Mouse (Mus musculus): Measurements from ENCODE around the gene Shisal1. TPM values are rescaled to one million over a fixed set of nuclear protein-coding genes. Genes with fewer than 3 reads are reported as not detected.

Gene Shisal1
- total and polyA plus RNA-seq, 2 experiments from 2014 or later, result 0.18 to 0.46 TPM

DNA sequence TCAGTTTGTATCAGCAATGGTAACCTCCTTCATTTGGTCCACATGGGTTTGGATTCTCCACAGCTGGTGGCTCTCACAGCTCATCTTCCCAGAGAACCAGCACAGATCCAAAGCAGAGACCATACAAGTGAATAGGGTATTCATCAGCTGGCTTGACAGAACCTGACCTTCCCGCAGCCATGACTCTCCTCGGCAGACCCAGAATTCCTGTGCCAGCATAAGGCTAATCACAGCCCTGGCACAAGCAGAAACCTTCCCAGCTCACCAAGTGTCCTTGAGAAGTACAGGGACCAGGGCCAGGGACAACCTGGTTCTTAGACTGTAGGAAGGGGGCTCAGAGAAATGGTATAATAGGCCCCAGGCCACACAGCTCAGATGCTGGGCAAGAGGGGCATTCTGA, 6.2 kb upstream of the Shisal1 start:
- no peak overlapping the region for H3K4me2 ChIP-seq (ENCODE audit: low read depth, low read length)
- ATAC-seq (ENCODE audit: insufficient read depth, low read depth) (no peak), DNase-seq (ENCODE audit: low spot score) (no peak)
- WGBS, result 81% methylated on average over 2 of the region's 2 CpGs
- H3K4me1 ChIP-seq (ENCODE audit: control insufficient read depth, insufficient read depth), result peaks cover 8% of the 10 kb centered on the region
- TF ChIP-seq CTCF (IDR thresholded peaks at IDR 0.05; ENCODE audit: low read depth) (no peak), EP300 (IDR thresholded peaks at IDR 0.05; ENCODE audit: low read depth) (no peak)
- H3K27me3 ChIP-seq (ENCODE audit: control insufficient read depth, insufficient read depth, low read length), result peaks cover 15% of the 10 kb centered on the region
- H3K9me3 ChIP-seq (replicated peaks; ENCODE audit: control insufficient read depth, low read length), result no peaks in the 10 kb centered on the region
- no peak overlapping the region for H3K9ac ChIP-seq (replicated peaks; ENCODE audit: low read depth, low read length)
- H3K4me3 ChIP-seq (ENCODE audit: low read depth, low read length), result no peak overlapping the region
- no peaks in the 10 kb centered on the region for H3K36me3 ChIP-seq (replicated peaks; ENCODE audit: control insufficient read depth, insufficient read depth, low read length)
- no peak overlapping the region for H3K27ac ChIP-seq (ENCODE audit: low read depth)

DNA sequence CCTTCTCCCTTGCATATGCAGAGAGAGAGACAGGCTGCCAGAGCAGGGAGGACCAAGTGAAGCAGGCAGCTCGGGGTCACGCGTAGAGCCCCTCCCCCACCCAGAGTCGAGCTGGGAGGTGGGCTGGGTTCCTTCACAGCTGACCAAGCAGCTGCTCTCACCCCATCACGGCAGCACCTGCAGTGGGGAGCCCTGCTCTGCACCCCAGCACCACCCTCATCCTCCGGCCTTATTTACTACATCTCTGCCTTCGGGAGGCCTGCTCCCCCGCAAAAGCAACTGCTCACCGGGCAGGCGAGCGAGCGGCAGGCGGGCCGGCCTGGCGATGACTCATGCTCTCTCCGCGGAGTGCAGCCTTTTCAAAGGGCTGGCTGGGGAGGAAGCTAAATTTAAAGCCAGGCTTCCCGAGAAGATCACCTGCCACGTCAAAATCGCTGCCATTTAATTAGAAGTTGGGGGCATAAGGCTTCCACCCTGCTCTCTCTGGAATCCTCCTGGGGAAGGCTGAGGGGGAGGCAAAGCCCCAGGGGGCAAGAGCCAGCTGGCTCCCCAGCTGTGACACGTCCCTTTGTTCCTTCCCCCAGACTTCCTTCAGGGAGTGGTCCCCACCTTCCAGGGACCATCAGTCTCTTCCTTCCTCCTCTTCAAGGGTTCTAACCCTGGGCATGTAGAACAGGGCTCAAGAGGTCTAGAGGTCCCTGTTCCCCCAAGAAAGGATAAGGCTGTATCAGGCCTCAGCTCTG, 3.7 kb upstream of the Shisal1 start:
- ATAC-seq (ENCODE audit: insufficient read depth, low read depth) (peak; percentile 48; the same call in 1 of the 2 replicates), DNase-seq (ENCODE audit: low spot score) (peak; percentile 75)
- WGBS, result 3% methylated on average over 21 of the region's 21 CpGs
- H3K4me2 ChIP-seq (ENCODE audit: low read depth, low read length), result peak overlapping the region; percentile 49
- no peaks in the 10 kb centered on the region for H3K9me3 ChIP-seq (replicated peaks; ENCODE audit: control insufficient read depth, low read length)
- no peaks in the 10 kb centered on the region for H3K36me3 ChIP-seq (replicated peaks; ENCODE audit: control insufficient read depth, insufficient read depth, low read length)
- peaks cover 40% of the 10 kb centered on the region for H3K27me3 ChIP-seq (ENCODE audit: control insufficient read depth, insufficient read depth, low read length)
- peaks cover 8% of the 10 kb centered on the region for H3K4me1 ChIP-seq (ENCODE audit: control insufficient read depth, insufficient read depth)
- H3K27ac ChIP-seq (ENCODE audit: low read depth), result no peak overlapping the region
- no peak for TF ChIP-seq EP300 (IDR thresholded peaks at IDR 0.05; ENCODE audit: low read depth)
- TF ChIP-seq CTCF (IDR thresholded peaks at IDR 0.05; ENCODE audit: low read depth), result no peak
- no peak overlapping the region for H3K9ac ChIP-seq (replicated peaks; ENCODE audit: low read depth, low read length)
- H3K4me3 ChIP-seq (ENCODE audit: low read depth, low read length), result 0 out of 2 replicates have a peak overlapping the region, but pooled peaks have one; percentile 10

DNA sequence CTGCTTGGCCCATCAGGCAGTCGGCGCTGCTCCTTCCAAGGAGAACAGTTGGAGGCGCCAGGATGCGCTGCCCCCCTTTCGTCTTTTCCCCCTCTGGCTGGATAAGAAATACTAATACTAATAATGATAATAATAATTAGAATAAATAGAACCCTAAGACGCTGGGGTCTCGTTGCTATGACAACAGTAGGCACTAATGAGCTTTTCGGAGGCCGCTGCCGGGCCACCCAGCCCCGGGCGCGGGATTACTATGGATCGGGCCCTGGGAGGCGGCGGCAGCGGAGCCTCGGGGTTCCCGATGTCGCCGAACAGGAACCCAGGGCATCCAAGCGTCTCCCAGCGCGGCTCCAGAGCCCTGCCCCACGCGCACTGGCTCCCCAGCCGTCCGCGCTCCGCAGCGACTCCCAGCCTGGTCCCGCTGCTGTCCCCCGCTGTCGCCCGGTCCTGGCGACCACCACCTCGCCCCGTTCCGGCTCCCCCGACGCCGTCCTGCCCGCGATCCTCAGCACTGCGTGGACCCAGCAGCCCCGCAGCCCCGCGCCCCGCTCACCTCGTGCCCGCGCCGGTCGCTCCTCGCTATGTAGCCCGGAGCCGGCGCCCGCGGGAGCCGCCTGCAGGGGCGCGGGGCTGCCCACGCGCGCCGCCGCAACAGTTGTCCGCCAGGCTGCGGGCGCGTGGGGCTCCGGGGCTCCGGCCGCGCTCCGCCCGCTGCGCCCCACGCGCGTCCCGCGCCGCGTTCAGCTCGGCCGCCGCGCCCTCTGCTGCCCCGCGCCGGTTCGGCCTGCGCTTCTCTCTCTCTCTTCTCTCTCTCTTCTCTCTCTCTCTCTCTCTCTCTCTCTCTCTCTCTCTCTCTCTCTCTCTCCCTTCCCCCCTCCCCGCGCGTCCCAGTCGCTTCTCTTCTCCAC, 833 bp downstream of the Shisal1 start:
- Histone ChIP-seq H3K36me3 (replicated peaks; ENCODE audit: control insufficient read depth, insufficient read depth, low read length) (no peaks in the 10 kb centered on the region), H3K4me3 (ENCODE audit: low read depth, low read length) (peak overlapping the region; percentile 41), H3K4me1 (ENCODE audit: control insufficient read depth, insufficient read depth) (peaks cover 8% of the 10 kb centered on the region), H3K4me2 (ENCODE audit: low read depth, low read length) (peak overlapping the region; percentile 82), H3K9me3 (replicated peaks; ENCODE audit: control insufficient read depth, low read length) (no peaks in the 10 kb centered on the region), H3K9ac (replicated peaks; ENCODE audit: low read depth, low read length) (0 out of 2 replicates have a peak overlapping the region, but pooled peaks have one; percentile 30), H3K27me3 (ENCODE audit: control insufficient read depth, insufficient read depth, low read length) (peaks cover 73% of the 10 kb centered on the region), H3K27ac (ENCODE audit: low read depth) (no peak overlapping the region)
- 3% methylated on average over 57 of the region's 99 CpGs for WGBS
- TF ChIP-seq CTCF (IDR thresholded peaks at IDR 0.05; ENCODE audit: low read depth) (no peak), EP300 (IDR thresholded peaks at IDR 0.05; ENCODE audit: low read depth) (no peak)
- no peak for ATAC-seq (ENCODE audit: insufficient read depth, low read depth)
- DNase-seq (ENCODE audit: low spot score), result no peak

GRCm38 (mm10) chr15:84444181-84444580, 2.7 kb downstream of the Shisal1 start:
- H3K27me3 ChIP-seq (ENCODE audit: control insufficient read depth, insufficient read depth, low read length), result peaks cover 82% of the 10 kb centered on the region
- no peaks in the 10 kb centered on the region for H3K36me3 ChIP-seq (replicated peaks; ENCODE audit: control insufficient read depth, insufficient read depth, low read length)
- no peak for DNase-seq (ENCODE audit: low spot score)
- no peak for ATAC-seq (ENCODE audit: insufficient read depth, low read depth)
- H3K9me3 ChIP-seq (replicated peaks; ENCODE audit: control insufficient read depth, low read length), result no peaks in the 10 kb centered on the region
- no peak overlapping the region for H3K4me3 ChIP-seq (ENCODE audit: low read depth, low read length)
- TF ChIP-seq EP300 (IDR thresholded peaks at IDR 0.05; ENCODE audit: low read depth) (no peak), CTCF (IDR thresholded peaks at IDR 0.05; ENCODE audit: low read depth) (no peak)
- H3K27ac ChIP-seq (ENCODE audit: low read depth), result no peak overlapping the region
- H3K9ac ChIP-seq (replicated peaks; ENCODE audit: low read depth, low read length), result no peak overlapping the region
- no peak overlapping the region for H3K4me2 ChIP-seq (ENCODE audit: low read depth, low read length)
- 46% methylated on average over 7 of the region's 7 CpGs for WGBS
- H3K4me1 ChIP-seq (ENCODE audit: control insufficient read depth, insufficient read depth), result no peaks in the 10 kb centered on the region

- DNase-seq (ENCODE audit: low spot score) (no peak), ATAC-seq (ENCODE audit: insufficient read depth, low read depth) (no peak)
- TF ChIP-seq EP300 (IDR thresholded peaks at IDR 0.05; ENCODE audit: low read depth), result no peak
- no peak for TF ChIP-seq CTCF (IDR thresholded peaks at IDR 0.05; ENCODE audit: low read depth)
- Histone ChIP-seq H3K4me2 (ENCODE audit: low read depth, low read length) (no peak overlapping the region), H3K27ac (ENCODE audit: low read depth) (no peak overlapping the region), H3K9me3 (replicated peaks; ENCODE audit: control insufficient read depth, low read length) (no peaks in the 10 kb centered on the region), H3K9ac (replicated peaks; ENCODE audit: low read depth, low read length) (no peak overlapping the region), H3K36me3 (replicated peaks; ENCODE audit: control insufficient read depth, insufficient read depth, low read length) (no peaks in the 10 kb centered on the region), H3K4me1 (ENCODE audit: control insufficient read depth, insufficient read depth) (no peaks in the 10 kb centered on the region), H3K27me3 (ENCODE audit: control insufficient read depth, insufficient read depth, low read length) (peaks cover 79% of the 10 kb centered on the region), H3K4me3 (ENCODE audit: low read depth, low read length) (no peak overlapping the region)
- WGBS, result 66% methylated on average over 10 of the region's 10 CpGs
These were observed 3.3 kb downstream of the Shisal1 start for GRCm38 (mm10) chr15:84443631-84444030.

All from heart, postnatal 0 days (tissue).